Mouse (Mus musculus): ENCODE measurements around the gene Tdrd3. TPM values are rescaled to one million over a fixed set of nuclear protein-coding genes. Genes with fewer than 3 reads are reported as not detected.

Tdrd3 gene
- 19.7 and 21.8 TPM in 2 replicates for polyA plus RNA-seq (2016; fragmentation: Nextera tagmentation; extraction: Ambion mirVana)

DNA sequence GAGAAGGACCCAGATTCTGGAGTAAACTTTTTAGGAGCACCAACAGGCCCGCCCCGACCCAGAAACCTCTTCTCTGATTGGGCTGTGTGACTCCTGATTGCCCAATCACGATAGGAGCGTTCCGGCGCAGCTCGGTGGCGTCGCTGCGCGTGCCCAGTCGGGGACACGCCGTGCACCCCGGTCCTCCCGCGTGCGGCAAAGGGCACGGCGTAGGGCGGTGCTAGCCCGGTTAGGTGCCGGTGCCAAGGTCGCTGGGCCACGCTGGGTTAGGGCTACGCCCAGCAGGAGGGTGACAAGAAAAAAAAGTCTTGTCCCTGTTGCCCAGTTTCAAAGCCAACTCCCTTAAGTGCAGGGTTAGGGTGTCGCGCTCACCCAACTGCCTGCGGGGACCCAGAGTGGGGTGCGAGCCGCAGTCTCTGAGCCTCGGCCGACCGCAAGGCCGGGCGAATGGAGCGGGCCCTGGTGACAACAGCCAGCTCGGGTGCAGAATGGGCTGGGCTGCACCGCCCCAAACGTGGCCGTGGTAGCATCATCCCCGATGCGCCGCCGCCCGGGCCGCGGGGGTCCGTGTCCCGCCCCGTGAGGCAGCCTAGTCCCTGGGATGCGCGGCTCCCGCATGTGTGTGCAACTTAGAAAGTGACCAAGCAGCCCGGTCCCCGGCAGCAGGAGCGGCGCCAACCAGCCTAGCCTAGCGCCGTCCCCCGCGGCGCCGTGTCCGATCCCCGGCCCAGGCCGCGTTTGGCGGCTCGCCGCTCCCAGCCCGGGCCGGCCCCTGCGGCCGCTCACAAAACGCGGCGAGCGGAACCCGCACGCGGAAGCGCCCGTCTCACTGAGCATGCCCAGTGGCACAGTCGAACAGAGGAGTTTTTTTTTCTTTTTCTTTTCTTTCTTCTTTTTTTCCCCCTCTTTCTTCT is at the start of gene Tdrd3:
Gene Tdrd3 (plus strand): TSS at position 832 of the 914 bp plus-strand sequence.
- peak; percentile 97 for DNase-seq (ENCODE audit: low spot score)
- WGBS: under 1% methylated on average over 85 of the region's 85 CpGs
- peaks cover 19% of the 10 kb centered on the region for H3K4me1 ChIP-seq
- H3K27me3 ChIP-seq (ENCODE audit: insufficient read depth, poor library complexity, severe bottlenecking): no peaks in the 10 kb centered on the region
- peak within 1 kb of the TSS; percentile 79 for H3K4me3 ChIP-seq
- no peaks in the 10 kb centered on the region for H3K9me3 ChIP-seq
- H3K36me3 ChIP-seq: no peaks in the 10 kb centered on the region
- peak within 1 kb of the TSS; percentile 99 for H3K27ac ChIP-seq

DNA sequence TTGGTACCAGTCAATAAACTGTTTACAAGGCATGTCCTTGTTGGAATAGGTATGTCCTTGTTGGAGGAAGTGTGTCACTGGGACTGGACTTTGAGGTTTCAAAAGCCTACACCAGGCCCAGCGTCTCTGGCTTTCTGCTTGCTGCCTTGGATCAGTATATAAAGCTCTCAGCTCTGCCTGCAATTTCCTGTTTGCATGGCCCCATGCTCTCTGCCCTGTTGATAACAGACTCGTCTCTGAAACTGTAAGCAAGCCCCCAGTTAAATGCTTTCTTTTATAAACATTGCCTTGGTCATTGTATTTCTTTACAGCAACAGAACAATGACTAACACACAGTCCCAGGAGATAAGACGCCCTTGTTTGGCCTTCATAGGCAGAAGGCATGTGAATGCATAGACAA is 49.3 kb upstream of the Tdrd3 start:
- Histone ChIP-seq H3K27me3 (ENCODE audit: insufficient read depth, poor library complexity, severe bottlenecking) (no peaks in the 10 kb centered on the region), H3K36me3 (no peaks in the 10 kb centered on the region), H3K4me3 (no peak overlapping the region), H3K9me3 (no peaks in the 10 kb centered on the region), H3K27ac (no peak overlapping the region), H3K4me1 (no peaks in the 10 kb centered on the region)
- 45% methylated on average over 3 of the region's 3 CpGs for WGBS
- DNase-seq (ENCODE audit: low spot score): no peak

DNA sequence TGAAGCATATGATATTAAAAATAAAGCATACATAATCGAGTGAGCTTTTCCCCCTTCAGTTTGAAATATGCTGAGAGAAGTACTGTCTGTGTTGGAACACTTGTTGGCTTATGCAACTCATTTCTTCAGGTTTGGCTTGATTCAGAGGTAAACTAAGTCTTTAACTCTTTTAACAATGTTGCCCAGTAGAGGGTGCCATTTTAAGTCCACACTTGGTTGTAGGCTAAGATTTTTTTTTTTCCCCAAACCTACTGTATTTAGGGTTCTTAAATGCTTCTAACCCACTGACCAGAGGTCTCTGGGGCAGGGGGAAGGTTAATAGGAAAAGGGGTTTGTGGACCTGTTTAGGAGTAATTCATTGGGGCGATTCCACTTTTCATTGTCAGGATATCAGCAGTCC is 33.4 kb upstream of the Tdrd3 start:
- Histone ChIP-seq H3K4me3 (no peak overlapping the region), H3K4me1 (no peaks in the 10 kb centered on the region), H3K27ac (no peak overlapping the region), H3K9me3 (no peaks in the 10 kb centered on the region), H3K27me3 (ENCODE audit: insufficient read depth, poor library complexity, severe bottlenecking) (no peaks in the 10 kb centered on the region), H3K36me3 (no peaks in the 10 kb centered on the region)
- 54% methylated on average over 2 of the region's 2 CpGs for WGBS
- DNase-seq (ENCODE audit: low spot score): no peak

DNA sequence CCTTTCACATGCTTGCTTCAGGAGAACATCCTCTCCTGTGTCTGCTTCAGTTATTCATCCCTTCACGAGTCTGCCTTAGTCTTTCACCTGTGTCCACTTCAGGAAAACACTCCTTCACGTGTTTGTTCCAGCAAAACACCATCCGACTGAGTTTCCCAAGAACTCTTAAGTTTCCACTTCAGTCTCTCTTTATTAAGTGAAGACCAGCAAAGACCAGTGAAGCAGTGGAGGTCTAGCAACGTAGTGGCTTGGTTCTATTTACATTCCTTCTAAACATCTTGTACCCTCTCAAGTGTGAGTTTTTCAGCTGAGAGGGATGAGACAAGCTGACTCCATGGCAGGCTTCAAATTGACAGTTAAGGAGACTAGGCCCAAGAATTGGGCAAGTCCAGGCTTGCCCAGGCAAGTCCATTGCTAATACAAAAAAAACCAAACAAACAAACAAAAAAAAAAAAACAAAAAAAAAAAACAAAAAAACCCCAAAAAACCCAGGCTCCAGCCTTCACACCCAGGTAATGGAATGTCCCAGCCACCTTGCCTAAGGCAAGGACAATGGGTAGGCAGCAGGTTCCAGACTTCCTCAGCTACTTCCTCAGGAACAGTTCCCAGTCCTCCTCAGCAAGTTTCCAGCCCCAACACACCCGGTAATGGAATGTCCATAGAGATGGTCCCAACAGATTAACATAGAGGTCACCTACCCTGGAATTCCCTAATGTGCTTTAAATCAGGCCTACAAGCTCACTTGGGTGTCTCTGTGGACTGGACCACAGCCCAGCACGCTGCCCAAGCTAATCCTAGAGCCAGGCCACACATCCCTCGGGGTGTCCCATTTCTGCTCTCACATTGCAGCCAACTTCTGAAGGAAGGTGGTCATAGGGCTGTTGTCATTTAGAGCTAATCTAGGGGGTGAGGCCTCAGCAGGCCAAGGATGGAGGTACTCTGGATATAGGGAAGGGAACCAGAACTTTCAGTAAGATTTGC is 31.9 kb upstream of the Tdrd3 start:
- Histone ChIP-seq H3K4me1 (no peaks in the 10 kb centered on the region), H3K27ac (no peak overlapping the region), H3K36me3 (no peaks in the 10 kb centered on the region), H3K4me3 (no peak overlapping the region), H3K27me3 (ENCODE audit: insufficient read depth, poor library complexity, severe bottlenecking) (no peaks in the 10 kb centered on the region), H3K9me3 (no peaks in the 10 kb centered on the region)
- DNase-seq (ENCODE audit: low spot score): no peak
- WGBS: 75% methylated on average over 7 of the region's 7 CpGs

DNA sequence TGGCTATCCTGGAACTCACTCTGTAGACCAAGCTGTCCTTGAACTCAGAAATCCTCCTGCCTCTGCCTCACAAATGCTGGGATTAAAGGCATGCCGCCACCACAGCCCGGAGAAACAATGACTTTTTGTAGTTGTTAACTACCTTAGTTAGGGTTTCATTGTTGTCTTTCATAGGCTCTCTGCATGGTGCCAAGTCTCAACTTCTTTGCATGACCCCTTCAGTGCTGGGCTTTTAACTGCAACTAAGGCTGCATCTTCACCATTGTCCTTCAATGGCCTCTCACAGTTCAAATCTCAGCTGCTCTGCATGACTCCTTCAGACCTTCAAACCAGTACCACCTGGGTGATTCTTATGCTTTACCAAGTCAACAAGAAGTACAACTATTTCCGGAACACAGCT is 23.3 kb upstream of the Tdrd3 start:
- WGBS: 94% methylated on average over 3 of the region's 3 CpGs
- no peaks in the 10 kb centered on the region for H3K4me1 ChIP-seq
- no peak overlapping the region for H3K4me3 ChIP-seq
- no peak for DNase-seq (ENCODE audit: low spot score)
- no peaks in the 10 kb centered on the region for H3K36me3 ChIP-seq
- no peak overlapping the region for H3K27ac ChIP-seq
- H3K9me3 ChIP-seq: no peaks in the 10 kb centered on the region
- H3K27me3 ChIP-seq (ENCODE audit: insufficient read depth, poor library complexity, severe bottlenecking): no peaks in the 10 kb centered on the region

DNA sequence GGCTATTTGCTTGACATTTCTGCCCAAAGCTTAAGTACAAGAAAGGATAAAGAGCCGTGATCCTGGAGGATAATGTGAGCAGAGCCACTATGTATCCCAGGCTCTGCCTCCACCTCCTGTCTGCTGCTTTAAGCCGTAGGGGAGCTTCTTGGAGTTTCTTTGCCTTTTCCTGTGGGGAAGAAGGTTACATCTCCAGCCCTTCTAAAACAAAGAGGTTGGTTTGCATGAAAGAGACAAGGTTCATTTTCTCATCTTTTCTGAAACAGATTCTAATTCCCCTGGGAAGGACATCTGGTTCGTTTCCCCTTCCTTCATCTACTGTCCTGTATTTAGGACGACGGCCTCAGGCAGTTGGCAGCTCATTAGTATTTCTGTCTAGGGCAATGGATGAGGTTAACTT is 19.8 kb upstream of the Tdrd3 start:
- Histone ChIP-seq H3K27ac (no peak overlapping the region), H3K36me3 (no peaks in the 10 kb centered on the region), H3K4me3 (no peak overlapping the region), H3K4me1 (no peaks in the 10 kb centered on the region), H3K9me3 (no peaks in the 10 kb centered on the region), H3K27me3 (ENCODE audit: insufficient read depth, poor library complexity, severe bottlenecking) (no peaks in the 10 kb centered on the region)
- WGBS: 71% methylated on average over 5 of the region's 5 CpGs
- DNase-seq (ENCODE audit: low spot score): no peak

DNA sequence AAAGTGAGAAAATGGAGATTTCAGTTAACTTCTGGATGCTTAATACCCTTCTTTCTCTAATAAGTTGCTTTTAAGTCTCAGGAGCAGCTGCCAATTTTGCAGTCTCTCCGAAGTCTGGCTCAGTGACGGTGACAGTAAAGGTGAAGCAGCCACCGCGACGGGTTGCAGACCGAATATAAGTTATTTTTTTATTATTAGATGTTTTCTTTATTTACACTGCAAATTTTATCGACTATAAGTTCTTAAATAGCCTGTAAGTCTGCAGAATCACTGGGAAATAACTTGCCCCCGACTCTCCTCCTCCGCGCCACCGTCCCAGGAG is 992 bp upstream of the Tdrd3 start:
- WGBS: 2% methylated on average over 11 of the region's 11 CpGs
- DNase-seq (ENCODE audit: low spot score): no peak
- peaks cover 16% of the 10 kb centered on the region; the same call in 1 of the 2 replicates for H3K4me1 ChIP-seq
- H3K4me3 ChIP-seq: peak overlapping the region; percentile 79
- peak overlapping the region; percentile 99 for H3K27ac ChIP-seq
- H3K27me3 ChIP-seq (ENCODE audit: insufficient read depth, poor library complexity, severe bottlenecking): no peaks in the 10 kb centered on the region
- H3K9me3 ChIP-seq: no peaks in the 10 kb centered on the region
- no peaks in the 10 kb centered on the region for H3K36me3 ChIP-seq

DNA sequence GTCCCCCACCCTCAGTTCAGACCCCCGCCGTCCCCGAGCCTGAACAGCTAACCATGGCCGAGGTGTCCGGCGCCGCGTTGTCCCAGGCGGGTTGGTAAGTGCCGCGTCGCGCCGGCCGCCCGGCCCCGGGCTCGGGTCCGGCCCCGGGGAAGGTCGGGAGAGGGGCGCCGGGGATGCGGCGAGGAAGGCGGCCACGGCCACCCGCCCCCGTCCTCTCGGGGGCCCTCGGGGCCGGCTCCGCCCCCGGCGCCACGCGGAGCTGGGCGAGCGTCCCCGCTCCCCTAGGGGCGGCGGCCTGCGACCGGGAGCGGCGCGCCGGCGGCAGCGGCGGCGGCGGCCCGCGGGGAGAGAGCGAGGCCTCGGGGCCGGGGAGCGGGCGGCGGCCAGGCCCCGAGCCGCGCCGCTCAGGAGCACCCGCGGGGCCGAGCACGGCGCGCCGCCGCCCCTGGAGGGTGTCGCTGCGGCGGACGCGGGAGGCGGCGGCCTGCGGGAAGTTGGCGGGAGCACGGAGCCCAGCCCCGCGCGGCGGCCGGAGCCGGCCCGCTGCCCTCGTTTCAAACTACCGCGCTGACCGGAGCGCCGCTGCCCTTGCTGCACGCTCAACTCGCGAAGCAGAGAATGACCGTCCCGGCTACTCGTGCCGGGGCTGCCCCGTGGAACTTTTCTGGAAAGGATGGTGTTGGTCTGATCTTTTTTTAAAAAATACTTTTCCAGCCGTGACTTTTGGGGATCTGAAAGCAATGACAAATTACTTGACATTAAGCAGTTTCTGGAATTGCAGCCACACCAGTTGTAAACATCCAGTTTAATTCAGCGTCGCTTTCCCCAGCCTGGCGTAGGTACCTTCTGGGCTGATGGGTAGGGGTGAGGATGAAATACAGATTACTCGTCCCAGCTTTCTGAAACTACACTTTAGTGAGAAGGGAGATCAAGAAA is 584 bp downstream of the Tdrd3 start:
- WGBS: 3% methylated on average over 106 of the region's 109 CpGs
- DNase-seq (ENCODE audit: low spot score): no peak
- H3K27me3 ChIP-seq (ENCODE audit: insufficient read depth, poor library complexity, severe bottlenecking): no peaks in the 10 kb centered on the region
- peak overlapping the region; percentile 79 for H3K4me3 ChIP-seq
- H3K4me1 ChIP-seq: peaks cover 24% of the 10 kb centered on the region
- no peaks in the 10 kb centered on the region for H3K9me3 ChIP-seq
- no peaks in the 10 kb centered on the region for H3K36me3 ChIP-seq
- peak overlapping the region; percentile 99 for H3K27ac ChIP-seq

DNA sequence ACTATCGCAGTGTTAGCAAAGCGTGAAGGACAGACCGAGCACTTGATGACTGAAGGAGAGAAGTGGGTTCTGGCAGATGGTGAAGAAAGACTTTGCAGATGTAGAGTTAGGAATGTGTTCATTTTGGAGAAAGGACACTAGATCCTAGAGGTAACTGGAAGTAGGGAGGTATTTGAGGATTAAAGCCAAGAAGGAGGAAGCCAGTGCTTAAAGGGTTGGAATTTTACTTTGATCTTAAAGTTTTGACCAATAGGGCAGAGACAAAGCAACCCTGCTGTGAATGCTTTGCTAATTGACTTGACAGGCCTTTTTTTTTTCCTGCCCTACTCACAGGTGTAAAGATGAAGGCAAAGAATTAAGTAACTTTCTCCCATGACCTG is 1.2 kb downstream of the Tdrd3 start:
- H3K27ac ChIP-seq: peak overlapping the region; percentile 99
- no peaks in the 10 kb centered on the region for H3K27me3 ChIP-seq (ENCODE audit: insufficient read depth, poor library complexity, severe bottlenecking)
- H3K36me3 ChIP-seq: no peaks in the 10 kb centered on the region
- H3K9me3 ChIP-seq: no peaks in the 10 kb centered on the region
- peak overlapping the region; percentile 79 for H3K4me3 ChIP-seq
- peaks cover 29% of the 10 kb centered on the region for H3K4me1 ChIP-seq
- under 1% methylated on average over 3 of the region's 3 CpGs for WGBS
- no peak for DNase-seq (ENCODE audit: low spot score)

DNA sequence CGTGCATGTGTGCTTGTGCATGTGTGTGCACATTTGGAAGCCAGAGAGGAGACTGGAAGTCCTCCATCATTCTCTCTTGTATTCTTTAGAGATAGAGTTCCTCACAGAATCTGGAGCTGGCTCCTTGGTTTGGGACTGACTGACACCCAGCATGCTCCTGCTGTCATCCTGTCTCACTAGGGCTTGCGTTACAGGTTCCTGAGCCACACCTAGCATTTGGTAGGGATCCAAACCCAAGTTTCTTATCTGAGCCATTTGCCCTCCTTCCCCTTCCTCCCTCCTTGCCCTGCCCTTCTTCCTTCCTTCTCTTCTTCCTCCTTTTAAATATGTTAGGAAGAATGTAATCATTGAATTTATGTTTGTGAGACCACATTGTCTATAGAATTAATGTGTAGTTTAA is 3.3 kb downstream of the Tdrd3 start:
- H3K4me1 ChIP-seq: peaks cover 45% of the 10 kb centered on the region
- H3K9me3 ChIP-seq: no peaks in the 10 kb centered on the region
- H3K4me3 ChIP-seq: no peak overlapping the region
- H3K36me3 ChIP-seq: no peaks in the 10 kb centered on the region
- H3K27me3 ChIP-seq (ENCODE audit: insufficient read depth, poor library complexity, severe bottlenecking): no peaks in the 10 kb centered on the region
- no peak for DNase-seq (ENCODE audit: low spot score)
- H3K27ac ChIP-seq: no peak overlapping the region
- WGBS: 72% methylated on average over 2 of the region's 2 CpGs

DNA sequence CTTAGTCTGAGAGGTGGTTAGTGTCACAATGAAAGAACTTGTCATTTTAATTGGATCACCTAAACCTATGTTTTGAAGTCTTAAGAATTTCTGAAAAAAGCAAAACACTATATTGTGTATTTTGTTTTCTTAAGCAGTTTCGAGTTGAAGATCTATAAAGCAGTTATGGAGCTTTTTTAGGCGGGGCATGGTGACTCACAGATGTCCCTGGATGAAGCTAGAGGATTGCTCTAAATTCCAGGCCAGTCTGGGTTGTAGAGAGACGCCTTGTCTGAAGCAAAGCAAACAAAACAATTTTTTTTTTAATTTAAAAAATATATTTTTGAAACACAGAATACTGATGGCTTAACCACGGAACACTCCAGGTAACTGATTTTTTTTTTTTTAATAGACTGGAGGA is 4.1 kb downstream of the Tdrd3 start:
- WGBS: 79% methylated on average over 4 of the region's 4 CpGs
- Histone ChIP-seq H3K27me3 (ENCODE audit: insufficient read depth, poor library complexity, severe bottlenecking) (no peaks in the 10 kb centered on the region), H3K9me3 (no peaks in the 10 kb centered on the region), H3K36me3 (no peaks in the 10 kb centered on the region), H3K4me1 (peaks cover 49% of the 10 kb centered on the region), H3K27ac (no peak overlapping the region), H3K4me3 (no peak overlapping the region)
- DNase-seq (ENCODE audit: low spot score): no peak

DNA sequence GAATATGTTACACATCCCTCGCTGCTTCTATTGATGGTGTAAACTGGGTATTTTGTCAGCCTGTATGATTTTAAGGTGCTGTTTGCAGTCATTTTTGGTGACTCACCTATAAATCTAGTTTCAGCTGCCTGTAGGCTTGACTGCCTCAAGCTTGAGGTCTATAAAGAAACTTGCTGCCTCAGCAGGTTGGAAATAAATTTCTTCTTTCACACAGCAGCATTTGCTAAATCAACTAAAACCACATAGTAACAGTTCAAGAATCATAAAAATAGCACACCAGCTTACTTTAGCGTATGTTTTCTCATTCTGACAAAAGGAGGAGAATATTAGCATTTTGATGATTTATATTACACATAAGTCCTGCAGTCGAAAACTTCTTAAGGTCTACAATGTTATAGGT is 6.0 kb downstream of the Tdrd3 start:
- H3K36me3 ChIP-seq: no peaks in the 10 kb centered on the region
- WGBS: 92% methylated on average over 3 of the region's 3 CpGs
- H3K4me1 ChIP-seq: peaks cover 60% of the 10 kb centered on the region

More for the DNA sequence above, 6.0 kb downstream of the Tdrd3 start:
- Histone ChIP-seq H3K27me3 (ENCODE audit: insufficient read depth, poor library complexity, severe bottlenecking) (no peaks in the 10 kb centered on the region), H3K27ac (no peak overlapping the region), H3K9me3 (no peaks in the 10 kb centered on the region), H3K4me3 (no peak overlapping the region)
- DNase-seq (ENCODE audit: low spot score): no peak
